Mouse (Mus musculus): ENCODE measurements around the gene Cadm1. TPM values are rescaled to one million over a fixed set of nuclear protein-coding genes. Genes with fewer than 3 reads are reported as not detected.
A peak's percentile ranks its signal among the peaks of the same experiment; 100 is the strongest.

The Cadm1 gene
- total RNA-seq, 1 experiment from 2014 or later: 35.6 TPM

DNA sequence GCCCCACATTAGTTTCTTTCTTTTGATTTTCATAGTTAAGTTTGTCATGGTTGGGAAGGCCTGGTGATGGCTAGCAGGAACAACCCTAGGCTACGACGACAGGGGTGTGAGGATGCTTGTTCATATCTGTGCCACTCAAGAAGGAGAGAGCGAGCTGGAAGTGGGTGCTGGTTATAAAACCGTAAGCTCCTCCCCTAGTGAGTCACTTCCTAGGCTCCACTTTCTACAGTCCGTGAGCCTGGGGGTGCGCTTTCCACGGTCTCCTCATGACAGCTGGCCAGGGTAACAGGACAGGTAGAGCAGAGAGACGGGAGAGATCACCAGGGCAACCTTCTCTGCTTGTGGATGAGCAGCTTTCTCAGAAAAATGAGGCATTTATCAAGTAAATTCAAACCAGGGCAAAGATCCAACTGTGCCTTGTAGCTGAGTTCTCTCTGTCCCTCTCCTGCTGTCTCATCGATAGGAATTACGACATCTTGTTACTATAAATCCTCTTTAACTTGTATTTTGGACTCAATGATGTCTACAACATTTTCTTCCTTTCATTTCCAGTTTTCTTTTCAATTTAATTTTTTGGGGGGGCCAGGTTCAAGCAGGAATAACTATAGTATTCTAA, 23.1 kb downstream of the Cadm1 start:
- DNase-seq: no peak

DNA sequence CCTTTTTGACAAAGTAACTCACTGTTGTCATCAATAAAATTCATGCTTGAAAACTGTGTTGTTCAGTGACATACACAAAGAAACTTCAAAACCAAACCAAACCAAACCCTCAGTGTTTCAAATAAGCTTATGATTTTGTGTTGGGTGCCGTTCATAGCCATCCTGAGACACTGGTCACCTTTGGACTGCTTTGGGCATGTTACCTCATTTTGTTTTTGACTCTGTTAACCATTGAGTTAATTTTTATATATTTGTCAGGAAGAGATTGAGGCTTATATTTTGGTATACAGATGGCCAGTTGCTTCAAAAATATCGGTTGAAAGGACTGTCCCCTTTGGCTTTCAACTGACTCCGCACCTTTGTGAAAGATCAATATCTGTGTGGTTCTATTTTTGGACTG, 30.8 kb downstream of the Cadm1 start:
- DNase-seq: no peak

DNA sequence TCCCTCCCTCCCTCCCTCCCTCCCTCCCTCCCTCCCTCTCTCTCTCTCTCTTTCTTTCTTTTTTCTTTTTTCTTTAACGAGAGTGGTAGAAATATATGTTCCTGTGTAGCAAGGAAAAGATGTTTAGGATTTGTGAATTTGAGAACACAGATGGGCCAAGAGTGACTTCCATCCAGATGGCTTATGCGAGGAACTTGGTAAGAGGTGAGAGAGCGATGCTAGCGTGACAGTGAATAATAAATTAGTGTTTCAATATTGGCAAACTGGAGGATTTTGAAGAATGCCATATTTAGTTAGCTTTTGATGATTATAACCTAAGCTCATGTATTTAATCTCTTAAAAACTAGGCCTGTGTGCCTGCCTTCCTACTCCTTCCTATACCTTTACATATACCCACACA, 31.6 kb downstream of the Cadm1 start:
- no peak for DNase-seq

DNA sequence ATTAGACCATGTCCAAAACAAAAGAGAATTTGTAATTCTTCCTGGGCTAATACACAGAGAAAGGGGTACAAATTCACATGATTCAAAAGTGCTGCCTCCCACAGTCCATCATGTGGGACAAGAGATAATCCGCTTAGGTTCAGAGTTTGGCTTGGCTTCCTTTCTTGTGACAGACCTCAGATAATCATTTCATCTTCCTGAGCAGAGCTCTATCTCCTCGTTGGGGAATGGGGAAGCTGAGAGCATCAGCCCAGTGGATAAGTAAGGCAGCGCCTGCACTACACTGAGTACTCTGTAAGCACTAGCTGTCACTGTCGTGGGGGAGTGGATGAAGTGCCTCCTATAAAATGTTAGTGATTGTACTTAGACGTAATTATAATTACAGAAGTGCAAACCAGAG, 35.1 kb downstream of the Cadm1 start:
- DNase-seq: no peak

DNA sequence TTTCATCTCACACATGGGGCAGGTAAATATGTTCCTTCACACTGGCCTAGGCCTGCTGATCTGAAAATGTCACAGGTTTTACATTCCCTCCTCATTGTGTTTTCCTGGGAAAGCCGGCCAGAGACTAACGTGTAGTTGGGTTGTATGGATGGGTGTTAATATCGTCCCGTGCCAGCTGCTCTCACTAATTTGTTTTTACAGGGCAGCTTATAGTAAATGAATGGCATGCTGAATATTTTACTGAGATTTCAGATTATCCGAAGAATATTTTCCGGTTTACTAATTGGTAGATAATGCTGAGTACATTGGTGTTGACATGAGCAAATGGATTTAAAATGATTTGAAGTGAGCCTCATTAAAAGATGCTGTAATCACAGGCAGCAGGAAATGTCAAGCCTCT, 37.9 kb downstream of the Cadm1 start:
- no peak for DNase-seq

DNA sequence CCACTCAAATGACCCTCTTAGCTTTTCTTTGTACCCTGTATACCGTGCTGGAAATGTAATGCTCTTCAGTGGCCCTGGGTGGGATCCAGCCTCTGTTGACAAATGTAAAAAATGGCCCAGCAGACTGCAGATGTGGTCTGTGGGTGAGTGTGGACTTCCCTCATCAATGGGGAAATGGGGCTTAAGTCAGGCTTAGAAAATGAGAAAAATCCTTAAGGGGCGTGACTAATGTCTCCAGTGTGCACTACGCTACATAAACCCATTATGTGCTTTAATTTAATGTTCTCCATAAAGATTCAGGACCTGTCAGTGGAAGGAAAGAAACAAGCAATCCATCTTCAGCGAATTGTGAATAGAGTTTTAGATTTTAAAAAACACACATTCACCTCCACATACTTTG, 40.2 kb downstream of the Cadm1 start:
- DNase-seq: no peak

DNA sequence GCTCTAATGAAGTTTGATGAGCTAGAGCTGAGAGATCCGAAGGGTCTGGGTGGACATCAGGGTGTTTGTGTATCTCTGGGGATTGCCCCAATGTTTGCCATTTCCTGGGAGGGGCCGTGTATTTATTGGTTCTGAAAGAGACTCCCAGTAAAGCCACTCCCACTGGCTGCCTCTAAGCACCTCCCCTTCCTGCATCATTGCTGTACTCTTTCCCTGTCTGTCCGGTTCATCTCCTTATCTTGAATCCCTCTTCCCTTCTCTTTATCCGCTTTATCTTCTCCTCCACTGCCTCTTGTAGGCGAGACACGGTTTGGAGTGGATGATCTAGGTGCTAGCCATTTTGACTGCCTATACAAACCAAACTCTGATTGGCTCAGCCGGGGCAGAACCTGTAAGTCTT, 41.5 kb downstream of the Cadm1 start:
- DNase-seq: no peak

DNA sequence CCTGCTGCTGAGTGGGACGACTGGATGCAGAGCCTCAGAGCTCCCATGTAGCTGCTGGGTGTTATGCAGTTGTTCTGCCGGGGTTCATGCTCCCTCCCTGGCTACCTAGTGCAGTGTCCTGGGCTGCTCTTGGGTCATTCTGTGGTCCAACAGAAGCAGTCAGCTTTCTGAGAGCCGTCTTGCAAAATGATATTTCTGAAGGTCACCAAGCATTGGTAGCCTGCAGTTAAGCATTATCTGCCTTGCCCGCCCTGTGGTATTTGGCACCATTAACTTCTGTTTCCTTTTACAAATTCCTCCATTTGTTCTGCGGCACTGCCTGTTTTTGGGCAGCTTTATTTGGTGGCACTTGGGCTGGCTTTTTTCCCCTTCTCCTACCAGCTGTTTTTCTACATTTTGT, 42.2 kb downstream of the Cadm1 start:
- DNase-seq: no peak

DNA sequence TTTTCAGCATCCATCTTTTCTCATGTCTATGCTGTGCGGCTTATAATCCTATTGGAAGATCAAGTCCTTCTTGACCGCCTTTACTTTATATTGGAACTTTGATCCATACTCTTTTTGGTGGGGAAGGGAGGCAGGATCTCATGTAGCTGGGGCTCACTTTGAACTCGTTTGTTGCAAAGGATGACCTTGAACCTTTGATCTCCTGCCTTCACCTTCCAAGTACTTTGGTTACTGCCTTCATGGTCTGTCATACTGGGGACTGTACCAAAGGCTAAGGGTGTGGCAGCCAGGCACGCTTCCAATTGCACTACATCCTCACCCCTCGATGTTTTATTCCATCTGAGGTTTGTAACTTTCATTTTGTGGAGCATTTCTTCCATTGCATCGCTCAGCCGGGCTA, 43.5 kb downstream of the Cadm1 start:
- DNase-seq: no peak

DNA sequence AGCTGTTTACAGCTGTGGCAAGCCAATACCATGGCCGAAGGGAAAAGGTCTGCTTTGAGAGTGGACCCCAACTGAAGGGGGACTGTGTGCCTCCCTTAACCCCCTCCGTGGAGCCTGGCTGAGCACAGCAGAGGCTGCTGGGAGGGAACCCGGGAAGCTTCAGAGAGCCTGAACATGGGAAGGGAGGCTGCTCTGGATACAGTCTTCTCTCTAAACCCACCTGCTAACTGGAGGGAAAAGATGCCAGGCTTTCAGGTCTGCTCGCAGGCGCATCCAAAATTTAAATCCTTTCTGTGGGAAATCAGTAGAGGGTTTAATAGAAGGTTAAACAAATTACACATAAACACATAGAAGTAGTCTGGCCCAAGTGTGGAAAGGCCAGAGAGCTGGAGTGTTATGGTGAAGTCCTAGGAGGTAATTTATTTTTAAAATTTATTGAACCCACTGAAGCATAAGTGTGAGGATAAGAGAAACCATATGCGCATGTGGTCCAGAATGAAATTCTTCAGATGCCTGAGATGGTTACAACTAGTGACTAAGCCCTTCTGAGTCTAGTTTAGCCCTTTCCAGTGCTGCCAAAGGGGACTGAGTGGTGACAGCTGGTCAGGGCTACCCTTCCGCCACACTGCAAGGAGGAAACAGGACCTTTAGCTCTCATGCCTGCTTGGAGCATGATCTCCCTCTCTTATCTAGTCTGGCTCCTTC, 44.9 kb downstream of the Cadm1 start:
- no peak for DNase-seq

DNA sequence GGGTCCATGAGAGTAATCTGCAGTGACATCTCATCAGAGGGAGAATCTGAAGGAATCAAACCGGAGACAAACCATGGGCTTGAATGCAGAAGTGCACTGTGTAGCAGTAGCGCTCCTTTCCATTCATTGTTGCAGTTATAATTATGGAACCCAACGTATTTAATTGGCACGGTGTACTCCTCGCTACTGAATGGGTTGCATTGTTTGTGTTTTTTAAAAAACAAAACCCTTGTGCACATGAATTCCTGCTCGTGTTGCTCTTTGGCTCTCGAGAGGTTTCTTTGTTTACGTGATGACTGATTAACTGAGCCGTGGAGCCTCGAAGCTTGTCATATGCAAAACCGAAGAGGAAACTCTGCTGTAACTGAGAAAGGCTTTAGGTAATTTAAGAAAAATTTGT, 45.8 kb downstream of the Cadm1 start:
- DNase-seq: no peak

DNA sequence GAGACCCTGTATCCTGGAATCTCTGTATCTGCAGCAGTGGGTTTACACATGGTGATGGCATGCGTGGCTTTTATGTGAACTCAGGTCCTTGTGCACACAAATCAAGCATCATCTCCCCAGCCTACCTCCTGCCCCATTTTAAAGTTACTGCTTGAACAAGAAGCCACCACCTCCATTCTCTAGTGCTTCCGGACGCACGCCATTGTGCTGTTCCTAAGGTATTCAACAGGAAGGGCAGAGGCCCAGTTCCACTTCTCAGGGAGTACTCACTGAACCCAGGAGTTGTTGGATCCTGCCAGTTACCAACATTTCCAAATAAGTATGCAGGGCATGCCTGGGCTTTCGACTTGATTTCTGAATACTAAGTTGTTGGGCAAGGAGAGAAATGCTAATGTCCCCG, 49.5 kb downstream of the Cadm1 start:
- no peak for DNase-seq

DNA sequence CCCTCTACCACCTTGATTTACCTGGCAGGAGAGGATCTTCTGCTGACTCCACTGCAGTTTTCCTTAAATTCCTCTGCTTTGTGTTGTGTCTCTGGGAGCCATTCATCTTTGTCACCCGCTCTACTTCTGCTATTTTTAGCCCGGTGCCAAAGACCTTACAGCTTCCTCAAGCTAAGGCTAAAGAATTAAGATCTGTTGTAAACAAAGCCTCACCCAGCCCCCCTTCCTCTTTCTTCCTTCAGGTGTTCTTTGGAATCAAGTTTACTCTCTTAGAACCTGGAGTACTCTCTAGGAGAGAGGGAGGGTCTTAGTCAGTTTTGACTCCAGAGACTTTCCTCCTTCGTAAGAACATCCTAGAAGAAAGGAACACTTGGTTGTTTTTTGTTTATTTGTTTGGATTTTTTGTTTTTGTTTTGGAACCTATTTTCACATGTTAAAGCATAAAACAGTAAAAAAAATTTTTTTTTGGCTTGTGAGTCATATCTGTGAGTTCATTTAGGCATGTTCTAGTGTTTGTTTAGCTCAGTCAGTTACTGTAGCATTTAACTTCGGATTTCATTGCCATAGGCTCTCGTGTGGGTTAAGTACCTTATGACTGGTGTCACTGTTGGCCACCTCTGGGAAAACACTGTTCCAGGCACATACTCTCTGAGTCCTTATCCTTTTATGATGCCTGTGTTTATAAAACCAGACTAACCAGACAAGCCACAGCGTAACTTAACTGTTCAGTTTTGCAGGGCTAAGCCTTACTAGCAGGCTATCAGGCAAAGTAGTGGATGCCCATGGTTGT, 51.8 kb downstream of the Cadm1 start:
- DNase-seq: no peak

DNA sequence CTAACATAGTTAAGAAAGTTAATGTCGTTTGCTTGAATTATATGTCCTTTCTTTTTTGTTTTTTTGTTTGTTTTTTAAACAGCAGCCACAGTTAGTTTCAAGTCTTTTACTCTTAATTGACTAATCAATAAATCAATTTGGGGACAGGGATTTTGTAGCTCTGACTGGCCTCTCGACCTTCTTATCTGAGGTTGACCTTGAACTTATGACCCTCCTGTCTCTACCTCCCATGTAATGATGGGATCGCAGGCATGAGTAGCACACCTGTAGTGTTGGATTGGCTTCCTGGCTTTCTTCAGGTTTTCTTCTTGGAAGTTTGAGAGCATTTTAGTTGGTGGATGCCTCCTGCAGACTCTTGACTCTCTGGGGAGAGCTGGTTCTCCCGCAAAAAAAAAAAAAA, 53.3 kb downstream of the Cadm1 start:
- DNase-seq: no peak

DNA sequence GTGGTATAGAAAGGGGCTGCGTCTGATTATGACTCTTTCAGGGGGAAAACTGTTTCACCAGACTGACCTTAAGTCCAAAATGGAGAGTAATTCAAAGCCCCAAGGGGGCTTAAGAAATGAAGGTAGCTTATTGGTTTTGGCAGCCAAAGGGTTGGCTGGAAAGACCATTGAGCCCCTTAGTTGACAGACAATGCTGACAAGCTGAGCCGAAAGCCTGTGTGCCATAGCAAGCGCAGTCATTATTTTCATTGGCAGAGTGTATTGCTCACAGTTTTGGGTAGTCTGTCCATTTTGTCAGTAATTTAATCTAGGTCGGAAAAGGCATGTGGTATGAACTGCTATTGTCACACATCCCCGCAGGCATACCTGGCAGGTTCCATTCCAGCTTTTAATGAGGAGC, 56.2 kb downstream of the Cadm1 start:
- no peak for DNase-seq

DNA sequence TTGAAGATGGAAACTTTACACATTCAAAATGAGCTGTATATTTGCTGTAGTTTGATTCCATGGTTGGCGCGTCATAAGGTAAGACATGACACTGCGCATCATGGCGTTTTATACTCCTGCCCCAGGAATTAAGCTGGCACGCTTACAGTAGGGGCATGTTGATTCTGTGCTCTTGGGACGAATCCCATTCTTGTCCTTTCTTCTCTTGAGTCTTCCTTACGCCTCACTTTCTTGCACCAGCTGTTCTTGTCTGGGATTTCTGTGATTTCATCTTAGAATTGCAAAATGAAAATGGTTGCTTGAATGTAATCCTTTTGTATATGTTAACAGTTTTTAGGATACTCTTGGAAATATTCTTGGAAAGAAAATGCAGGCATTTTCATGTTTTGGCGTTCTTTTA, 56.9 kb downstream of the Cadm1 start:
- DNase-seq: no peak

DNA sequence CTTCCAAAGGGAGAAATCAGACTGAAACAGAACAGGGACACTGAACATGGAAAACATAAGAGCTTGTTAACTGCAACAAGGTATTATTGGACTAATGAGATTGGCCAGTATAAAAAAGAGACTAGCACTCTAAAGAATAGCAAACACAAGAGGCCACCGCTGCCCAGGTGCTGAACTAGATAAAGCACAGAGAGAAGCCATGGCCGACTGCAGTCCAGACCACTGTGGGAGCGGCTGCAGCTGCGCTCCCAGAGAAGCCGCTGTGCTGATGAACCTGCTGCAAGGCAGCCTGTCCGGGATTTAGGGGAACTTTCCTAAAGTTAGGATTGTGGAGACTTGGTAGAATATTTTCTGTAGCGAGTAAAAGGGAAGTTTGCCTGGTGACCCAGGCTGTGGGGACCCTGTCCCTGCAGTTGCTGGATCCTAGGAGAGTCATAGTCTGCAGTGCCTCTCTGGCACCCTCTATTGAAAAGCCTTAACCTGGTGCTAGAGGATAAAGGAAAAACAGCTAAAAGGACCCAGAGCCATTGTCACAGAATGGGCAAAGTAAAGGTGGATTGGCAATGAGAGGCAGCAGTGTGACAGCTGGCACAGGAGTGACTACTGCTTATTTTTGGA, 57.7 kb downstream of the Cadm1 start:
- peak; percentile 10 for DNase-seq

DNA sequence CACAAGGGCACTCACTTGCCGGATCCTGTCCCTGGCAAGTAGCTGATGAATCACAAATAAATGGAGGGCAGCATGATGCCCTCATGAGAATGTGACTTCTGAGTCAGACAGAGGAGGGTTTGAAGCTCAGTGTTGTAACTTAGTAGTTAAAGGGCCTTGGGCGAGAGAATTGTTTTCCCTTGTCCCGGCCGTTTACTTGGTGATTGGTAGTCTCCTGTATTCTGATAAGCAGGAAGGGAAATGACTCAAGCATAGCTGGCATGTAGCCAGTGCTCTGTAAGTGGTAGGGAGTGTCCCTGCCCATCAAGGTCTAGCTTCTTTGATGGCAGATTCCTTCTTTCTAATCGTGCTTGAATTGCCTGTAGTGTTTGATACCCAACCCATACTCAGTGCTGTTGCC, 59.9 kb downstream of the Cadm1 start:
- DNase-seq: peak; percentile 71

DNA sequence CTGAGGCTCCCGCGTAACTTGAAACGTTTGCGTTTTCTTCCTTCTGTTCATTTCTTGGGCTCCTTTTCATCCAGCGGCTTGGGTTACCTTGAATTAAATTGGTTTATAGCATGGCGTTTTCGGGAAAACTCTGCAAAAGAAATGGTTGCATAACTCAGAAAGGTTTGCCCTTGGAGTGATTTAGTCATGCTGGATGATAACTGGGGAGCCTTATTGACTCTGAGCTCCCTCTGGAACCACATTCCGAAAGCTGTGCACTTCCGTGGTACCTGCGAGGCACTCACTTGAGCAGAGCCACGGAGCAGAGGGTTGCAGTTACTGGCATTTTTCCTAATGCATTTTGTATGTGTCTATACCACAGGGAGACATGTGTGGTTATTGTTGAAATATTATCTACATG, 71.6 kb downstream of the Cadm1 start:
- DNase-seq: no peak

DNA sequence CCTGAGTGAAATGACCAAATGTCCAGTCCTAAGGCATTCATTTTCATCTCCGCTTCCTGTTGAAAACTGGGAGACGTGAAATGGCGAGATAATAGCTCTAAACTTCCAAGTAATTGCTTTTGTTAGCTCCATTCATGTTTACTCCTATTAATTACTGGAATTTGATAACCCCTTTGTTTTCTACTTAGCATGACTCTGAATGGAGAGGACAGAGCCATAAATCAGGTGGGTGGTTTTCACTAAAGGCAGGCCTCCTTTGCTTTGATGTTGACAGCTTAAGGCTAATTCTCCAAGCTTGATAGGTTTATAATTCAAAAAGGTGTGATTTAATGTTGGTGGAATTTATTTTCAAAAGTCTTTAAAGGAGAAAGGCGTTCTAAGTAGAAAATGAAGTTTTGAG, 74.0 kb downstream of the Cadm1 start:
- DNase-seq: no peak

DNA sequence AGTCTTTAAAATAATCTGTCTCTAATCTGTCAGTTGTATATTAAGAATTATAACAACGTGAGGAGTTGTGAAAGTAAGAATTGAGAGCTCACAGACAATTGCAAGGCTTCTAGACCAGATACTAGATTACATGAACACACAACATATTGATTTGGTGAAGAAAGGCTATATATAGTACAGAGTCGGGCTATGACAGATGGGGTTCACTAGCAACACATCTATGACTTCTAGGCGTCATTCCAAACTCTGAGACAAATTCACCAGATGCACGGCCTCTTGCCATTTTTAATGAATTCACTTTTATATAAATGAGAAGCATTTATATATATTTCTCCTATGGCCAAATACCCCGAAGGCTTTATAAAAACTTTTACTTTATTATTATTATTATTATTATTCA, 75.7 kb downstream of the Cadm1 start:
- DNase-seq: no peak

DNA sequence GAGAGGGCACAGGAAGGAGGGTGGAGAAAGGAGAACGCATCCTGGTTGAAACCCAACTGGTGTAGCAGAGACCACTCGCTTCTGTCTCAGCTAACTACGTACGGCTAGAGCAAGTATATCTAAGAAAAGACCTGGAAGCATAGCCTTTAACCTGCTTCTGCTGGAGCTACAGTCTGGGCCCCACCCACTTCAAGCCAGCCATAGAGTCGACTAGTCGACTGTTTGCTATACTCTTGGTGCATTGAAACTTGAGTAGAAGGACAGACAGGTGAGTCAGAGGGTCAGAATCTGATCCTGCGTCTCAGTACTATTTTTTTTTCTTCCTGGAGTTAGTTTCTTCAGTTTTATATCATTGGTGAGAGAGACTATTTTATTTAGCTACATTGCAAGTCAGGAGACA, 78.5 kb downstream of the Cadm1 start:
- DNase-seq: no peak

DNA sequence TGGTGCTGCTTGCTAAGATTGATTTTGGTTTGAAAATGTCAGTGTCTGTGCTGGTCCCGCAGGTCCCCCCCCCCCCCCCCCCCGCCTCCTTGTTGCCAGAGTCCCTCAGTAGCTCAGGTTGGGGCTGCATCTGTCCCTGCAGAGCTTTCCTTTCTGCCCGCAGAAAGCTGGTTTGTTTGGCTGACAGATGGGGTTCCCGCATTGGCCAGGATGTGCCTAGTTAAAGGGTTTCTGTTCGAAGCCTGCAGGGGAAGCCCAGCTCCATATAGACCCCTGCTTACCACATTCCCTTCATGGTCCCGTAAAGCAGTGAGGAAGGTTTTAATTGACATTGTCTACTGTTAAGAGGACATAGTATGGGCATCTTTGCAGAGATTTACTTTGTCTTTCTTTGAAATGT, 78.9 kb downstream of the Cadm1 start:
- no peak for DNase-seq
